Mouse (Mus musculus): Measurements from ENCODE around the gene Ap4b1. TPM values are rescaled to one million over a fixed set of nuclear protein-coding genes. Genes with fewer than 3 reads are reported as not detected.
A peak's percentile ranks its signal among the peaks of the same experiment; 100 is the strongest.

The Ap4b1 gene
- polyA plus RNA-seq (2015; fragmentation: Nextera tagmentation; extraction: Ambion mirVana) = 20.5 and 21.8 TPM in 2 replicates

DNA sequence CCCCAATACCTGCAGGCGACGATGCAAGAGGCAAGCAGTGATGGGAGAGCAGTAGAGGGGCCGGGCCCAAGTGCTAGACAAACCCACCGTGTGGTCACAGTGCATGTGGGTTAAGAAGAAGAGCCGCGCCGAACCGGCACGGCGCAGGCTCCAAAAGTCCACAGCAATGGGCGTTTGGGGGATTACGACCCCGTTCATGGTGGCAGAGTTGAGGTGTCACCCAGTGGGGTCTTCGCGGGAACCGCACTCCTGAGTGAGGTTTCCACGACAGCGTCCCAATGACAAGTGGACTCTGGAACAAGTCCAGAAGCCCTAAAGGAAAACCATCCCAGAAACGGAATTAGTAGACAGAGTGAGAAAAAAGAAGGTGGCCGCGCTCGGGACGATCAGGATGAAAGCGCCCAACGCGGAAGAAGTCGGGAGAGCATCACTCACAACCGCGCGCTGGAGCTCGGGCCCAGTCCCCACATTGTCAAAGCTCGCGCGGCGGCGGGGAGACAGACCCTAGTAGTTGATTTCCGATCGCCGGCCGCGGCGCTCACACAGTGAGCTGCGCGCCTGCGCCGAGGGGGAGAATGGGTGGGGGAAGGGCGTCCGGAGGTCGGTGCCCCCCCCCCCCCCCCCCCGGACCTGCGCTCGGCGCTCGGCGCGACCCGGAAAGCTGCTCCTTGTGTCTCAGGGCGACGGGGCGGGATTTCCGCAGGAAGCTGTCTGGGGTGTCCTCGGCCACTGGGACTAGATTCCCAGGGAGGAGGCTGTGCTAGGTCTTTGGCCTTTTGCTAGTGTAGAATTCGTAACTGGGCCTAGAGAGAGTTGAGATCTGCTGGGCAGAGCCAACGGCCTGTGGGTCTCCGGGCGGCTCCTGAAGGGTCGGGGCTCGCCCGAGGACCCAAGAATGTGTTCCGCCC lies at the start of gene Ap4b1, which contains the start of the genes Dclre1b and Gm43064:
Gene Ap4b1, plus strand, starts transcription at position 630 of the 908 bp plus-strand sequence.
Gene Dclre1b, minus strand, starts transcription at position 554 of the 908 bp plus-strand sequence.
Gene Gm43064, plus strand, starts transcription at position 683 of the 908 bp plus-strand sequence.
- Histone ChIP-seq H3K4me2 (peak within 1 kb of the TSS; percentile 87), H3K4me1 (replicated peaks) (peaks cover 16% of the 10 kb centered on the region), H3K9me3 (no peaks in the 10 kb centered on the region), H3K27ac (replicated peaks) (peak within 1 kb of the TSS; percentile 94), H3K27me3 (no peaks in the 10 kb centered on the region), H3K4me3 (peak within 1 kb of the TSS; percentile 95), H3K9ac (peak within 1 kb of the TSS; percentile 88), H3K36me3 (peaks cover 14% of the 10 kb centered on the region)
- WGBS = under 1% methylated on average over 55 of the region's 70 CpGs
- peak; percentile 98 for ATAC-seq (ENCODE audit: low FRiP score, low read depth)

GRCm38 (mm10) chr3:103766789-103767188 lies 42.5 kb upstream of the Ap4b1 start:
- Histone ChIP-seq H3K36me3 (peaks cover 30% of the 10 kb centered on the region), H3K9me3 (no peaks in the 10 kb centered on the region), H3K27me3 (no peaks in the 10 kb centered on the region), H3K9ac (no peak overlapping the region), H3K4me1 (replicated peaks) (peaks cover 3% of the 10 kb centered on the region; the same call in 1 of the 2 replicates), H3K27ac (replicated peaks) (no peak overlapping the region), H3K4me2 (no peak overlapping the region), H3K4me3 (no peak overlapping the region)
- ATAC-seq (ENCODE audit: low FRiP score, low read depth) = no peak
- WGBS = 71% methylated on average over 3 of the region's 3 CpGs

- H3K9ac ChIP-seq = no peak overlapping the region
- peaks cover 10% of the 10 kb centered on the region for H3K36me3 ChIP-seq
- no peaks in the 10 kb centered on the region for H3K27me3 ChIP-seq
- ATAC-seq (ENCODE audit: low FRiP score, low read depth) = no peak
- H3K4me3 ChIP-seq = no peak overlapping the region
- 69% methylated on average over 9 of the region's 9 CpGs for WGBS
- no peak overlapping the region for H3K4me2 ChIP-seq
- H3K4me1 ChIP-seq (replicated peaks) = peaks cover 12% of the 10 kb centered on the region; the same call in 1 of the 2 replicates
- H3K27ac ChIP-seq (replicated peaks) = 0 out of 2 replicates have a peak overlapping the region, but pooled peaks have one; percentile 17
- H3K9me3 ChIP-seq = no peaks in the 10 kb centered on the region
These were observed 37.7 kb upstream of the Ap4b1 start for GRCm38 (mm10) chr3:103771531-103772130.

- H3K9ac ChIP-seq = no peak overlapping the region
- peaks cover 12% of the 10 kb centered on the region; the same call in 1 of the 2 replicates for H3K4me1 ChIP-seq (replicated peaks)
- no peaks in the 10 kb centered on the region for H3K9me3 ChIP-seq
- no peak overlapping the region for H3K27ac ChIP-seq (replicated peaks)
- no peak overlapping the region for H3K4me2 ChIP-seq
- H3K4me3 ChIP-seq = no peak overlapping the region
- ATAC-seq (ENCODE audit: low FRiP score, low read depth) = no peak
- 78% methylated on average over 4 of the region's 4 CpGs for WGBS
- H3K36me3 ChIP-seq = peaks cover 20% of the 10 kb centered on the region
- H3K27me3 ChIP-seq = no peaks in the 10 kb centered on the region
These were observed 36.5 kb upstream of the Ap4b1 start for GRCm38 (mm10) chr3:103772846-103773245.

DNA sequence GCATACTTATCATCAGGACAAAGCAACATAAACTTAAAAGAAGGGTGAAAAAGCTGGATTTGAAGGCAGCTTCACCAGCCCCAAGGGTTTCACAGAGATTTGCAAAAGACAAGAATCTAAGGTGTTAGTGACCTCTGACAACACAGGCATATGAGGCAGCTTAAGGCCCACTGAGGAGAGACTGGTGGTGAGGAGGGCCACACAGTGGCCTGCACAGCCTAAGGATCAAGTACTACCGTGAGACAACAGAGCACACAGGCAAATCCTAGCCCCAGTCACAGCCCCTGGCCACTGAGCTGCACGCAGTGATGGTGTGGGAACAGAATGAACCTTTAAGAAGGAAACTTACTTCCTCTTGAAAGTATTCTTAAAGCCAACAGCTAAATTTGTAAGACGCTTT lies 35.8 kb upstream of the Ap4b1 start:
- no peak for ATAC-seq (ENCODE audit: low FRiP score, low read depth)
- Histone ChIP-seq H3K4me1 (replicated peaks) (peaks cover 12% of the 10 kb centered on the region; the same call in 1 of the 2 replicates), H3K27me3 (no peaks in the 10 kb centered on the region), H3K4me3 (no peak overlapping the region), H3K4me2 (no peak overlapping the region), H3K9ac (no peak overlapping the region), H3K9me3 (no peaks in the 10 kb centered on the region), H3K27ac (replicated peaks) (0 out of 2 replicates have a peak overlapping the region, but pooled peaks have one; percentile 15), H3K36me3 (peaks cover 17% of the 10 kb centered on the region)
- 84% methylated on average over 3 of the region's 3 CpGs for WGBS

DNA sequence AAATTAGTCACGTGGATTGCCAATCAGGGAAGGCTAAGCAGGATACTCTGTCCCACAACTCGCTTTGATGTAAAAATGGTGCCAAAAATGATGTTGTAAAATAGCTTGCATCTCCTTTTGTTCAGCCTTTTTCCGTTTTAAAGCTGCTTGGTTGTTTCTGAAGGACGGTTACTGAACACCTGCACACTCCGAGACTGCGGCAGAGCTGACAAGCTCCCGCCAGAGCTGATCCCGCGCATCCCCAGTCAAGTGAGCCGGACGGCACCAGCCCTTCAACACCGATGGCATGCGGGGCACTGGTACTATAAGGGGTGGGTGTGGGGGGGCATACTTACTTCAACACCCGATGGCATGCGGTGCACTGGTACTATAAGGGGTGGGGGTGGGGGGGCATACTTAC lies 35.3 kb upstream of the Ap4b1 start:
- H3K36me3 ChIP-seq = peaks cover 16% of the 10 kb centered on the region
- H3K27me3 ChIP-seq = no peaks in the 10 kb centered on the region
- no peak overlapping the region for H3K27ac ChIP-seq (replicated peaks)
- no peak overlapping the region for H3K4me3 ChIP-seq
- no peaks in the 10 kb centered on the region for H3K9me3 ChIP-seq
- H3K9ac ChIP-seq = no peak overlapping the region
- 0 out of 2 replicates have a peak, but pooled peaks have one; percentile 42 for ATAC-seq (ENCODE audit: low FRiP score, low read depth)
- H3K4me1 ChIP-seq (replicated peaks) = peaks cover 12% of the 10 kb centered on the region; the same call in 1 of the 2 replicates
- WGBS = 88% methylated on average over 15 of the region's 15 CpGs
- H3K4me2 ChIP-seq = no peak overlapping the region

- H3K4me2 ChIP-seq = no peak overlapping the region
- H3K27me3 ChIP-seq = no peaks in the 10 kb centered on the region
- H3K9ac ChIP-seq = no peak overlapping the region
- 82% methylated on average over 11 of the region's 11 CpGs for WGBS
- H3K27ac ChIP-seq (replicated peaks) = no peak overlapping the region
- H3K9me3 ChIP-seq = no peaks in the 10 kb centered on the region
- H3K4me3 ChIP-seq = no peak overlapping the region
- ATAC-seq (ENCODE audit: low FRiP score, low read depth) = no peak
- H3K36me3 ChIP-seq = peaks cover 11% of the 10 kb centered on the region
- peaks cover 4% of the 10 kb centered on the region; the same call in 1 of the 2 replicates for H3K4me1 ChIP-seq (replicated peaks)
These were observed 31.4 kb upstream of the Ap4b1 start for GRCm38 (mm10) chr3:103777940-103778339.

- ATAC-seq (ENCODE audit: low FRiP score, low read depth) = no peak
- Histone ChIP-seq H3K36me3 (peaks cover 11% of the 10 kb centered on the region), H3K27me3 (no peaks in the 10 kb centered on the region), H3K4me2 (no peak overlapping the region), H3K9me3 (no peaks in the 10 kb centered on the region), H3K27ac (replicated peaks) (no peak overlapping the region), H3K4me1 (replicated peaks) (no peaks in the 10 kb centered on the region), H3K4me3 (no peak overlapping the region), H3K9ac (no peak overlapping the region)
- WGBS = 89% methylated on average over 6 of the region's 6 CpGs
These were observed 30.7 kb upstream of the Ap4b1 start for GRCm38 (mm10) chr3:103778660-103779059.

GRCm38 (mm10) chr3:103779183-103779582 lies 30.1 kb upstream of the Ap4b1 start:
- Histone ChIP-seq H3K36me3 (peaks cover 11% of the 10 kb centered on the region), H3K4me2 (no peak overlapping the region), H3K27me3 (no peaks in the 10 kb centered on the region), H3K4me3 (no peak overlapping the region), H3K4me1 (replicated peaks) (no peaks in the 10 kb centered on the region), H3K27ac (replicated peaks) (no peak overlapping the region), H3K9me3 (no peaks in the 10 kb centered on the region), H3K9ac (no peak overlapping the region)
- ATAC-seq (ENCODE audit: low FRiP score, low read depth) = no peak
- 77% methylated on average over 7 of the region's 7 CpGs for WGBS

- Histone ChIP-seq H3K9ac (no peak overlapping the region), H3K4me3 (no peak overlapping the region), H3K27ac (replicated peaks) (no peak overlapping the region), H3K27me3 (no peaks in the 10 kb centered on the region), H3K9me3 (no peaks in the 10 kb centered on the region), H3K4me2 (no peak overlapping the region), H3K4me1 (replicated peaks) (no peaks in the 10 kb centered on the region), H3K36me3 (peaks cover 11% of the 10 kb centered on the region)
- WGBS = 95% methylated on average over 3 of the region's 3 CpGs
- no peak for ATAC-seq (ENCODE audit: low FRiP score, low read depth)
These were observed 29.0 kb upstream of the Ap4b1 start for GRCm38 (mm10) chr3:103780271-103780670.

- no peak for ATAC-seq (ENCODE audit: low FRiP score, low read depth)
- Histone ChIP-seq H3K9ac (no peak overlapping the region), H3K4me1 (replicated peaks) (no peaks in the 10 kb centered on the region), H3K36me3 (peaks cover 11% of the 10 kb centered on the region), H3K9me3 (no peaks in the 10 kb centered on the region), H3K4me2 (no peak overlapping the region), H3K4me3 (no peak overlapping the region), H3K27me3 (no peaks in the 10 kb centered on the region), H3K27ac (replicated peaks) (no peak overlapping the region)
- WGBS = 75% methylated on average over 5 of the region's 5 CpGs
These were observed 28.5 kb upstream of the Ap4b1 start for GRCm38 (mm10) chr3:103780777-103781176.

Measured in hindbrain, embryonic 15.5 days (tissue).